Mouse (Mus musculus): ENCODE data around the gene Ubl7.

DNA sequence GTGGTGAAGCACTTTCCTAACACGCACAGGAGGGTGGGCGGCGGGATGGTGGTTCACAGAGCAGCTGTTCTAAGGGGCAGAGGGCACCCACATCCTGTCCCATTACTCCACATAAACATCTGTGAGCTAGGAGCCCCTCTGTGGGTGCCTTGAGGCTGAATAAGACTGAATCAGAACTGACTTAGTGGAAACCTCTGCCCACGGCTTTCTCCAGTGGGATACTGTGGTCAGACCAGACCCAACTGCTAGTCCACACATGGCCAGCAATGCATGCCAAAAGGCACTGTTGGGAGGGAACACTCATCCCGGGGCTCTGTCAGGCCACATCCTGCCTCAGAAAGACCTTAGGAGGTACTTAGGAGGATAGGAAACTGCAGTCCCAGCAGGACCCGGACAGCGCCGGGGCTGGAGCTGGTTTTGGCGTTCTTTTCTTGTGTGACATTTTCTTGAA, 61.4 kb downstream of the Ubl7 start:
- no peak for TF ChIP-seq POLR2A (IDR thresholded peaks at IDR 0.05; ENCODE audit: control insufficient read depth, low read depth, low read length)
- TF ChIP-seq CTCF (IDR thresholded peaks at IDR 0.05; ENCODE audit: control insufficient read depth, insufficient read depth, insufficient replicate concordance, low read depth, low read length), result no peak

Data from testis, adult 2 months (tissue).